Comparison of ENCODE assay signal across 22 mouse cellular contexts in genomic region chr9:44586640-44587261, GRCm38 (mm10). TPM values are rescaled to one million over a fixed set of nuclear protein-coding genes. Genes with fewer than 3 reads are reported as not detected.
DNase-seq lines count a peak whose midpoint lies in the region; ATAC-seq lines count a peak whose summit lies in the region.
"Had no signal": no experiment of that assay in that cellular context is flagged by ENCODE, and none has a peak within 500 bp of the region (broad histone marks: within the 10 kb centered on the region; RNA-seq: fewer than 3 reads in every experiment).

No protein-coding gene starts in this region.

- 66% methylated on average over 8 of the region's 8 CpGs for WGBS in liver, embryonic 12.5 days (ENCODE audit: insufficient replicate concordance)
- WGBS in liver, embryonic 11.5 days = 71% methylated on average over 8 of the region's 8 CpGs

- peaks cover 9% of the 10 kb centered on the region; the same call in 1 of the 2 replicates for H3K9me3 ChIP-seq in liver, embryonic 12.5 days (replicated peaks)
- peaks cover 6% of the 10 kb centered on the region; the same call in 1 of the 2 replicates for H3K9me3 ChIP-seq in liver, embryonic 11.5 days (ENCODE audit: control insufficient read depth, low read length)

- no peak overlapping the region for H3K4me3 ChIP-seq in liver, embryonic 12.5 days
- H3K4me3 ChIP-seq in liver, embryonic 11.5 days (ENCODE audit: low read depth, low read length) = no peak overlapping the region
- H3K4me3 ChIP-seq: midbrain, embryonic 15.5 days had no signal

- H3K27ac ChIP-seq in liver, embryonic 12.5 days = no peak overlapping the region
- no peak overlapping the region for H3K27ac ChIP-seq in liver, embryonic 11.5 days (ENCODE audit: low read depth, low read length)
- H3K27ac ChIP-seq: midbrain, embryonic 15.5 days had no signal

- H3K9ac ChIP-seq in liver, embryonic 12.5 days = no peak overlapping the region
- H3K9ac ChIP-seq in liver, embryonic 11.5 days (ENCODE audit: low read depth, low read length) = no peak overlapping the region
- H3K9ac ChIP-seq: midbrain, embryonic 15.5 days had no signal

- no peak for DNase-seq in liver, embryonic 11.5 days (ENCODE audit: low spot score)
- peak; percentile 60 for DNase-seq in urinary bladder, postnatal 14 days (ENCODE audit: low spot score)
- DNase-seq in urinary bladder, postnatal 25 days (ENCODE audit: low spot score) = no peak
- peak; percentile 47 for DNase-seq in fat pad, adult 2 months (ENCODE audit: extremely low read depth, low read depth, low spot score)
- no peak for DNase-seq in spleen, postnatal 14 days (ENCODE audit: low spot score in 2 of 2)
- DNase-seq in heart, adult 8-10 months (ENCODE audit: low spot score) = no peak
- DNase-seq: adrenal gland, postnatal 36 days; cerebellum, adult 18-20 months; cerebellum, postnatal 25 days; heart, adult 18-20 months; kidney, adult 2 months; kidney, postnatal 4 days; layer of hippocampus, adult 9-11 months; lung, postnatal 14 days; right cerebral cortex, postnatal 14 days had no signal

- H3K4me1 ChIP-seq in liver, embryonic 12.5 days = peaks cover 47% of the 10 kb centered on the region
- no peaks in the 10 kb centered on the region; the same call in 1 of the 2 replicates for H3K4me1 ChIP-seq in liver, embryonic 11.5 days (replicated peaks; ENCODE audit: control insufficient read depth, insufficient read depth, low read length)
- H3K4me1 ChIP-seq: midbrain, embryonic 15.5 days had no signal

- 0 out of 2 replicates have a peak, but pooled peaks cover 3% of the 10 kb centered on the region for H3K36me3 ChIP-seq in liver, embryonic 12.5 days
- H3K36me3 ChIP-seq in liver, embryonic 11.5 days (ENCODE audit: control insufficient read depth, insufficient read depth, low read length) = no peaks in the 10 kb centered on the region
- H3K36me3 ChIP-seq: midbrain, embryonic 15.5 days had no signal

- 0 out of 2 replicates have a peak overlapping the region, but pooled peaks have one; percentile 20 for H3K4me2 ChIP-seq in liver, embryonic 12.5 days
- H3K4me2 ChIP-seq in liver, embryonic 11.5 days = no peak overlapping the region
- H3K4me2 ChIP-seq: midbrain, embryonic 15.5 days had no signal

- peak; percentile 17; the same call in 1 of the 2 replicates for ATAC-seq in liver, embryonic 12.5 days
- ATAC-seq in liver, embryonic 11.5 days (replicated peaks; ENCODE audit: low FRiP score) = no peak
- ATAC-seq: midbrain, embryonic 15.5 days had no signal

- H3K27me3 ChIP-seq in liver, embryonic 12.5 days (replicated peaks) = no peaks in the 10 kb centered on the region
- H3K27me3 ChIP-seq in liver, embryonic 11.5 days (replicated peaks; ENCODE audit: control insufficient read depth, insufficient read depth, low read length) = no peaks in the 10 kb centered on the region
- H3K27me3 ChIP-seq: midbrain, embryonic 15.5 days had no signal

RNA-seq across cellular contexts. Expression of gene Ddx6, which starts 17.9 kb away (rescaled TPM):
- 9.3 and 10.0 TPM in 2 replicates for polyA plus RNA-seq in liver, embryonic 12.5 days (2016; fragmentation: Nextera tagmentation; extraction: Ambion mirVana)
- 8.4 and 10.2 TPM in 2 replicates for polyA plus RNA-seq in liver, embryonic 11.5 days (2014; fragmentation: Nextera tagmentation; extraction: Ambion mirVana)
- 10 to 100 TPM; 78.5 to 93.2 (median 88.8) TPM for total RNA-seq in heart, adult 8-10 months (2022)

RNA-seq across cellular contexts. Expression of gene Cxcr5, which starts 25.1 kb away (rescaled TPM):
- 0.05 TPM in 1 of 2 replicates, not detected in the other for polyA plus RNA-seq in liver, embryonic 12.5 days (2016; fragmentation: Nextera tagmentation; extraction: Ambion mirVana)
- 0.47 TPM in 1 of 2 replicates, not detected in the other for polyA plus RNA-seq in liver, embryonic 11.5 days (2014; fragmentation: Nextera tagmentation; extraction: Ambion mirVana)
- under 1 TPM in 3 of 4 experiments, not detected in 1; 0.11 to 0.72 (median 0.14) TPM for total RNA-seq in heart, adult 8-10 months (2022)
- total RNA-seq: adrenal gland, postnatal 36 days; gastrocnemius, adult 8-10 months; left cerebral cortex, adult 8-10 months; megakaryocyte, adult 5-6 weeks had no signal
- polyA plus RNA-seq: C2C12; heart, embryonic 14.5 days; midbrain, embryonic 15.5 days had no signal

Comparison
In these comparisons a context has a peak if more than half of its experiments do, and no peak if none do; other contexts are left out.
1. DNase-seq: peak in urinary bladder, postnatal 14 days (single experiment) and fat pad, adult 2 months (single experiment); none in liver, embryonic 11.5 days (single experiment), urinary bladder, postnatal 25 days (single experiment), spleen, postnatal 14 days (0 of 2) and heart, adult 8-10 months (single experiment).